Mouse (Mus musculus) ES-E14 (cell line): ENCODE data around the gene Bcl7a.

Experiments
- CHD2 ChIP-seq: IDR thresholded peaks from 2 replicates; pipeline ENCODE4 v1.6.1; 2014; ENCODE audit warnings: mild to moderate bottlenecking, low read depth, low read length, inconsistent platforms
- HCFC1 ChIP-seq: IDR thresholded peaks from 2 replicates; pipeline ENCODE4 v1.6.1; 2012; ENCODE audit warnings: low read length, inconsistent platforms, borderline replicate concordance; ENCODE audit not compliant: insufficient read depth
- ZNF384 ChIP-seq: IDR thresholded peaks from 2 replicates; pipeline ENCODE4 v1.6.1; 2012; ENCODE audit warnings: low read depth, low read length, inconsistent platforms

DNA sequence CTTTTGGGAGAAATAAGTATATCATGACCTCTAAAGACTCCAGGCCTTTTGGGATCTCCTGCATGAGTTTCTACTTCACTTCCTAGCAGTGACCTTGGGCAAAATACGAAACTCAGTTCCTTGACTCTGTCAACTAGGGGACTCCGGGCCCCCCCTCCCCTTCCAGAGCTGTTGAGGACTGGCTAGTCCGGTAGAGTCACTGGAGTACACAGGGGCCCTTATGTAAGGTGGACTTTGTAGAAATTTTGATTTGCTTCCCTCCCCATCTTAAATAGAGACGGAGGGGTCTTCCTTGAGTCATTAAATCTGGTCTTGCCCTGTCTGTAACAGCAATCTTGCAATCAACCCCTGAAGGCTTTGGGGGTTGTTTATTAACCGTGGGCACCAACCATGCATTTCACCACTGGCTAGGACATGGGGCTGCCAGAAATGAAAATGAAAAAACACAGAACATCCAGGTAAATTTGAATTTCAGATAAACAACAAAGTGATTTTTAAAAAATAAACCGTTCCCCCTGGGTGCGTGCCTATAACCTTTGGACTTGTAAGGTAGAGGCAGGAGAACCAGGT lies 3.2 kb downstream of the Bcl7a start:
- TF ChIP-seq HCFC1 (no peak), ZNF384 (no peak), CHD2 (no peak)
